Mouse (Mus musculus): ENCODE data around the gene Atg9a.

Gene Atg9a

DNA sequence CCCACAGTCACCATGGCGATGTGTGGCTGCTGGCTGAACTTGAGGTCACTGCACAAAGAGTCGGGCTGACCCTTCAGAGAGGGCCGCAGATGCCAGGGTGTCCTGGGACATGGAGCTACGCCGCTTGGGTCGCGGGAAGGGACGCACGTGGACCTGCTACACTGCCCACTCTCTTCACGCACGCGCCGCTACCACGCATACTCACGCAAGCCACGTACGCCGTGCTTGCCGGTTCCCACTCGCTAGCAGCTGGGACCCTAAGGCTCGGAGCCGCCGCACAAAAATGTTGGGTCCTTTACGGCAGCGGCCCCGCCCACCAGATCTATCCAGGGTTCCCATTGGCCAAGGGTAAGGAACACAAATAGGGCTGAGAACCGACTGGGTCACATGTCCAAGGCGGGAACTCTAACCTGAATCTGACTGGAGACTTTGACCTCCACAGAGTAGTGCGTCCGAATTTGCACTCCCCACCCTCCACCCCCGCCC lies 11.8 kb downstream of the Atg9a start, which contains the start of gene Abcb6:
Gene Abcb6 (minus strand): TSS at position 288 of the 486 bp plus-strand sequence.
- in situ Hi-C loops (cut with MboI, MseI): no loop called here

DNA sequence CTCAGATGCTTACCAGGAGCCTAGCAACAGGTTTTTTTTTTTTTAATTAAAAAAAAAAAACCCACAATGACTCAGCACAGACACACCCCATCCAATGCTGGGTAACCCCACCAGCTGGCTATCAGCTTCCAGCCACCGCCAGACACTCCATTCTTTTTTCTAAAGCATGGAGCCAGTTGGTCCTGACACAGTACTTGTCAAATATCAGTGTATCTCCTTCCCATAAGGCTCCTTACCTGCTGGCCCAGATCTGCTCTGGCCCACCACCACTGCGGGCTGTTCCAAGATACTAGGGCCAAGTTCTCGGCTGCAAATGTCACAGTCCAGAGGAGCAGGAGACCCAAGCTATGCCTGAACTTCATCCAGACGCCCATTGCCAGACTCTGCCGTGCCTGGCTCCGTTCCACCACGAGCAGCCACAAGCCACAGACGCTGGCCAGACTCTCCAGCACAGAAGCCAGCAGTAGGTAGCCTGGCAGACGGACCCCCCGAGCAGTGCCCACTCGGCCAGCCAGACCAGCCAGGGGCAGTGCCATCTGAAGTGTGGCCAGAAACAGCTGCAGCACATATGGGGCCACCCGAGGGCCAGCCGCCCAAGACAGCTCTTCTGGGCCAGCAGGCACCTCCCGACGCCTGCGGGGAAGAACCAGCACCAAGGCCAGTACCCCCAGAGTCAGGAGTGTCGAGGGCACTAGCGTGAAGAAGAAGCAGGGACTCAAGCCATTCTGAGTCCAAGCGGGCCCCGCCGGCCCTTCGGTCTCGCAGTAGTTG lies 12.5 kb downstream of the Atg9a start:
- in situ Hi-C loops (cut with MboI, MseI): loop anchor here in 1 of 2 experiments (10.0 kb wide), 1 partner anchor 125 kb away; no protein-coding TSS in a partner anchor

DNA sequence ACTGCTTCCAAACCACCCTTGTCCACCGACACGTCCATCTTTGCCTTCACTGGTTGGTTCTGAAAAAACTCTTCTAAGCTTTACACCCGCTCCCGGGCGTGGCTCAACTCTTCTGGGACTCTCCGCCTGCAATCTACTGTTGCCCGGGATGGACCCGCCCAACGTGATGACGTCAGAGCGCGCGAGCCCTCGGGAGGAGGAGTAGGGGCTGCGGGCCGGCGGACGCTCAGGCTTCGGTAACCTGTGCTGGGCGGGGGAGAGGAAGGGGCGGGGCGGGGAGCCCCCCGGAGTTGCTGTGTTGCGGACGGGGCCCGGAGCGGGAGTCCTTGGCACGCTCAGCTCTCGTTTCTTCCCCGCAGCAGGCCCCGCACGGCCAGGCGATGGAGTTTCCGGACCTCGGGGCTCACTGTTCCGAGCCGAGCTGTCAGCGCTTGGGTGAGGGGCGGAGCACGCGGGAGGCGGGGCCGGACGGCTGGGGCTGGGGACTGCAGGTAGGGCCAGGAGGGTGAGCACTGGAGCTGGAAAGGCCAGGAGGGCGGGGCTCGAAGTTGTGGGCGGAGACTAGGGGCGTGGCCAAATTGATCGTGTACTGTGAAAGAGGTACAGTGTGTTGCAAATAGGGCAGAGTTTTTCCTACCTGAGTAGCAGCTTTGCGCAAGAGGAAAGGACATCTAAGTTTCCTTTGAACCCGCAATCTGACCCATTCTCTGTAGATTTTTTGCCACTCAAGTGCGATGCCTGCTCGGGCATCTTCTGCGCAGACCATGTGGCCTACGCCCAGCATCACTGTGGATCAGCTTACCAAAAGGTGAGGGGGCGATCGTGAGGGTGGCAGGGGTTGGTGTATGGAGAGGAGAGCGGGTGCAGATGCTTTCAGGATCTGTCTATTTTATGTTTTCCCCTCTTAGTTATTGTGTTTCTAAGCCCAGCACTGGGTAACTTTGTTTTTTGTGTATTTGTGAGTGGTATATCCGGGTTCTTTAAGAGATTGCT lies 23.2 kb downstream of the Atg9a start, which contains the start of gene Zfand2b:
Gene Zfand2b (plus strand): TSS at position 175 of the 993 bp plus-strand sequence.
- in situ Hi-C loops (cut with MboI, MseI): no loop called here

DNA sequence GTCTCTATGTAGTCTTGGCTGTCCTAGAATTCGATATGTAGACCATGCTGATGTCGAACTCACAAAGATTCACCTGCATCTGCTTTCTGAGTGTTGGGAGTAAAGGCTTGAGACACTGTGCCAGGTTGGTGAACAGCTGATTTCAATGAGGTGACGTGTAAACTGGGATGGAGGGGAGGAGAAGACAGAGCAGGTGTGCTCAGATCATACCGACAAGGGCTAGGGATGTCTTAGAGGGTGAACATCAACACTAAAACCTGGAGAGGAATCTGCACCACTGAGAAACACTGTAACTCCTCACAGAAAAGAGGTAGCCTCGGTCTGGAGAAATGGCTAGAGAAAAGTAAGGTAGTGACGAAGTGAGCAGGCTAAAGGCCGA lies 23.9 kb downstream of the Atg9a start:
- in situ Hi-C loops (cut with MboI, MseI): no loop called here

DNA sequence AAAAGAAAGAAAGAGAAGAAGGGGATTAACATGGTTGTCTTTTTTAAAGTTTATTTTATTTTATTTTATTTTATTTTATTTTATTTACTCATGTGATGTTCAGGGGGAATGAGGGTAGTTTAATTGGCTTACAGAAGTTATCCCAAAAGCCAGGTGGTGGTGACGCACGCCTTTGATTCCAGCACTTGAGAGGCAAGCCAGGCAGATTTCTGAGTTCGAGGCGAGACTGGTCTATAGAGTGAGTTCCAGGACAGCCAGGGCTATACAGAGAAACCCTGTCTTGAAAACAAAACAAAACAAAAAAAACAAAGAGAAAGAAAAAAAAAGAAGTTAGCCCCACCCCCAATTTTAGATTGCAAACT lies 31.8 kb downstream of the Atg9a start:
- in situ Hi-C loops (cut with MboI, MseI): no loop called here

DNA sequence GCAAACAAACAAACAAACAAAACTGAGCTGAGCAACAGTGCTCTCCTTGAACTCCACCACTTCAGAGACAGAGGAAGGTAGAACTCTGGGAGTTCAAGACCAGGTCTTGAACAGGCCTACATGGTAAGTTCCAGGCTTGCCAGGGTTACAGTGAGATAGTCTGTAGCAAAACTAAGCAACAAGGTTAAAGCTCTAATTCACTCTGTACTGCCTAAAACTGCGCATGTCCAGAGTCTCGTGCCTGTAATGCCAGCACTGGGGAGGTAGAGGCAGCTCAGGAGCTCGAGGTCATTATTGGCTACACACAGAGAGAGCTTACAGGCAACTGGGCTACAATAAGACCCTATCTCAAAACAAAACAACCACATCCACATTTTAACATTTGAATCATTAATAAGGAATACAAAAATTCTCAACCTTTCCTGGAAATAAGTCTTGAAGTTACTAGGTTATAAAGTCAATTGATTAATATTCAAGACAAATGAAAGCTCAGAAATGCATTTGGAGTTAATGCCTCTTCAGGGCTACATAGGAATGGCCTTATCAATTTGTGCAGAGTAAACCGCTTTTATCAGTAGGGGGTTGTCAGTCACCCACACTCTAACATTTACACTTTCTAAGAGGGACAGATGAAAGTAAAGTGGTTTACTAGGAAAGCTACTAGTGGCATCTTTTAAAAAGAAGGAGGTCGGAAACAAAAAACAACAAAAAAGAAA lies 32.3 kb downstream of the Atg9a start:
- in situ Hi-C loops (cut with MboI, MseI): loop anchor here in 1 of 2 experiments (10.0 kb wide), 1 partner anchor 1245 kb away; no protein-coding TSS in a partner anchor

DNA sequence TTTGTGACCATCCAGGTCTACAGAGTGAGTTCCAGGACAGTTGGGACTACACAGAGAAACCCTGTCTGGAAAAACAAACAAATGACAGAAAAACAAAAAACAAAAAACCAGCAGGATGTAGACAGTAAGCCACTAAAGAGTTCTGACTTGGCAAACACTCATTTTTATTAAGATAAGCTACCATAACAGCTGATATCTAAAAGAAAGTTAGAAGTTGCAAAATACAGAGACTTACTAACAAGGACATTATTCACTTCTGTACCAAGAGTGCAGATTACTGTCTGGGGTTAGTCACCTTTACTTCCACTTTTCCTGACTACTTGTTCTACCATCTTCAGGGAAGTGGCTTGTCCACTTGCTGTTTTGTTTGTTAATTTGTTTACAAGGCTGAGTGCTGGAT lies 33.0 kb downstream of the Atg9a start:
- in situ Hi-C loops (cut with MboI, MseI): loop anchor here in 1 of 2 experiments (10.0 kb wide), 1 partner anchor 1244 kb away; no protein-coding TSS in a partner anchor

DNA sequence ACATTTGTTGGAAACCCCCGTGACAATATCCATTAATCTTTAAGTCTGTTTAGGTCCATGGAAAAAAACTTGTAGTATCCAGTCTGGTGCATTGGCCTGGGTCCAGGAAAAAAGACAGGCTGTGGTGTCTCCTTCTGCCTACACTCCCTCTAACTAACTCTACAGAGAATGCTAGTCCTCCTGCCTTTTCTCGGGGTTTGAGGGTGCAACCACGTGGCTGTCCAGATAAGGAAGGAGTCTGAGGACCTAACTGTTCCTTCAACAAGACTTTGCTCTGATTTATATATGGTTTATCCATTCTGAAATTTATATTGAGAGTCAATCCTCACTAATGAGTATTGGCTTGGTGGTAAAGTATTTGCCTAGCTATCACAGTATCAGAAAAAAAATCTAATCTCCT lies 36.2 kb downstream of the Atg9a start:
- in situ Hi-C loops (cut with MboI, MseI): loop anchor here in 1 of 2 experiments (10.0 kb wide), 1 partner anchor 1241 kb away; no protein-coding TSS in a partner anchor

DNA sequence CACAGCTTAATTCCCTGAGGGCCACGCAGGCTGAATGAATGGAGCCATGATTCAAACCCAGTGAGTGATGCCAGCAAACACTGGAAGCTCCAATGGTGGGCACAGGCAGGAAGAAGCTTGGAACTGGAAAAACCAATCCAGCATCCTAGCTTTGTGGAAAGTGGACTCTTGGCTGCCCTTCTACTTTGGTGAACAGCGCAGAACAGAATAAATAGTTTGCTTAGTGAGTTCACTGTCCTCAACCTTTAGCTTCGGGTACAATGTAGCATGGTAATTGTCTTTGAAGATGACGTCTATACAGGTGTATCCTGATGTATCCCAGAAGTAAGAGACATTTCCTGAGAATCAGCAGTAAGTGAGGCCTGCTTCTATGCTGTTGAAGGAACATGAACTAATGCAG lies 43.3 kb downstream of the Atg9a start:
- in situ Hi-C loops (cut with MboI, MseI): loop anchor here in 1 of 2 experiments (10.0 kb wide), 1 partner anchor 904 kb away; no protein-coding TSS in a partner anchor

DNA sequence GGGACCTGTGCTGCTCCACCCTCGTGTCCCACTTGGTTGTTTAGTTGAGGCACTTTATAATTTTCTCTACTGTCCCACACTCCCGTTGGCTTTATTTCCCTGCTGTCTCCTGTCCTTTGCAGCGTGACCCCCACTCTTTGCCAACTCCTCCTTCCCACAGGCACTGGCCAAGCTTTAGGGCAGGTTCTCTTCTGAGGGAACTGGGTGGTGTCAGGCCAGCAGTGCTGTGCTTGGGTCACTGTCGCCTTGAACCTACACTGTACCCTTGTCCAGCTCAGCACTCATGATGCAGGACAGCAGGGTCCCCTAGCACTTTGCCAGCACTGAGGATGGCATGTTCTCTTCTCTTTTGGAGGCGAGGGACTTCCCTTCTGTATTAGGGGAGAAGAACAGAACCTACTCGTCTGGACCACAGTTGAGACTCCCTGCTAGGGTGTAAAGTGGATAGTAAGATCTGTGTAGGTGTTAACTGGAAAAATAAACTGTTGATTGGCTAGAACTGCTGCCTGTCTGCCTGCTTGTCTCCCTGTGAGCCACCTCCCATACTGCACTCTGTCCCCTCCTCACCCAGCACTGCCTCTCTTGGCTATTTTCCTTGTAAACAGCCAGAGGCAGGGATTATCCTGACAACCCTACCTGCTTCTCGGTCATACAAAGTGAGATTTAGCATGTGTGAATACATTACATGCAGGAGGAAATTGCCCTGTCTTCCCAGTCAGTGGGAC lies 44.4 kb downstream of the Atg9a start:
- in situ Hi-C loops (cut with MboI, MseI): loop anchor here in 1 of 2 experiments (10.0 kb wide), 1 partner anchor 903 kb away; no protein-coding TSS in a partner anchor

DNA sequence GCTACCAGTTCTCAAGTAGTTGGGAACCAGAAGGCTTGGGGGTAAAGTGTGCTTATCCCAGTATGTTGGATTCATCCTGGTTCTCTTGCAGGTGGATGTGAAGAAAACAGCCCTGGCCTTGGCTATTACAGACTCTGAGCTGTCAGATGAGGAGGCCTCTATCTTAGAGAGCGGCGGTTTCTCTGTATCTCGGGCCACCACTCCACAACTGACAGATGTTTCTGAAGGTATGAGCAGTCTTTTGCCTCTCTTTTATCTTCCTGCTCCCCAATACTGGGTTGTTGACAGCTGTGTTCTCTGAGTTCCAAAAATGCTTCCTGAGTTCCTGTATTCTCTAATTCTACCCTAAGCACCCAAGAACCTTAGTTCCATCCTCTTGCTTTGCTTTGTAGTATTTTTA lies 46.4 kb downstream of the Atg9a start:
- in situ Hi-C loops (cut with MboI, MseI): loop anchor here in 1 of 2 experiments (10.0 kb wide), 1 partner anchor 901 kb away; no protein-coding TSS in a partner anchor

DNA sequence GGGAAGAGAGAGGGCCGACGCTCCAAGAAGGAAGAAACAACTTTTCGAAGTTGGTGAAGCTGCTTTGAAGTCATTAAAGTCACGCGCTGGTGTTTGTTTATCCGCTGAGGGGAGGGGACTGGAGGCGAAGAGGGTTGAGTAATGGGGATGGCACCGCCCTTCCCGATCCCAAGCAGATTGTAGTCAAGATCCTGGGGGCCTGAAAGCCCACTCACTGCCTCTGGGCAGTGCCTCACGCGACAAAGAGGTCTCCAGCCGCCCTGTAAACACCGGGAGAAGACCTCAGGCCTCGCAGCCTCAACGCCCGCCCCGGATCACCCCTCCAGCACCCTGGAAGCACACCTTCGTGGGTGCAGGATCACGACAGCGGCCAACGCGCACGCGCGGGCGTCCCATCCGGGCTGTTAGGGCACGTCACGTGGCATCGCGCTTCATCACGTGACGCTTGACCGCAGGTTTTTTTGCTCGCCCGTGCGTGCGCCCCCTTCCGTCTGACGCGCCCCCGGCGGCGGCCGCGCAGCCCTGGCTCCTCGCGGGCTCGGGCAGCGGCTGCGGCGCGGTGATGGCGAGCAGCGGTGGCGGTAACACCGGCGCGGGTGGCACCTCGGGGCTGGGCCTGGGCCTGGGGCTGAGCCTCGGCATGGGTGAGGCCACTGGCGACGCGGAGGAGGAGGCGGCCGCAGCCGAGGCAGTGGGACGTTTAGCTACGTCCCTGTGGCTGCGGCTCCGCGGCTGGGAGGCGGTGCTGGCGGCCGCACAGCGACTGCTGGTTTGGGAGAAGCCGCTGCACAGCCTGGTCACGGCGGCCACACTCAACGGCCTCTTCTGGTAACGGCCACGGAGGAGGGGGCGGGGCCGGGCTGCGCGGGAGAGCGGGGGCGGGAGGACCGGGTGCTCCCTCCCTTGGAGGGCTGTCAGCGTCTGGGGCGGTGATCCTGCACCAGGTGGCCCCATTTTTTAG lies 49.4 kb downstream of the Atg9a start, which contains the start of the genes Cnppd1 and Retreg2:
Gene Cnppd1 (minus strand): TSS at position 411 of the 961 bp plus-strand sequence.
Gene Retreg2 (plus strand): TSS at position 478 of the 961 bp plus-strand sequence.
- in situ Hi-C loops (cut with MboI, MseI): loop anchor here (5.0 to 10.0 kb wide), 2 partner anchors 740 to 898 kb away; no protein-coding TSS in a partner anchor

DNA sequence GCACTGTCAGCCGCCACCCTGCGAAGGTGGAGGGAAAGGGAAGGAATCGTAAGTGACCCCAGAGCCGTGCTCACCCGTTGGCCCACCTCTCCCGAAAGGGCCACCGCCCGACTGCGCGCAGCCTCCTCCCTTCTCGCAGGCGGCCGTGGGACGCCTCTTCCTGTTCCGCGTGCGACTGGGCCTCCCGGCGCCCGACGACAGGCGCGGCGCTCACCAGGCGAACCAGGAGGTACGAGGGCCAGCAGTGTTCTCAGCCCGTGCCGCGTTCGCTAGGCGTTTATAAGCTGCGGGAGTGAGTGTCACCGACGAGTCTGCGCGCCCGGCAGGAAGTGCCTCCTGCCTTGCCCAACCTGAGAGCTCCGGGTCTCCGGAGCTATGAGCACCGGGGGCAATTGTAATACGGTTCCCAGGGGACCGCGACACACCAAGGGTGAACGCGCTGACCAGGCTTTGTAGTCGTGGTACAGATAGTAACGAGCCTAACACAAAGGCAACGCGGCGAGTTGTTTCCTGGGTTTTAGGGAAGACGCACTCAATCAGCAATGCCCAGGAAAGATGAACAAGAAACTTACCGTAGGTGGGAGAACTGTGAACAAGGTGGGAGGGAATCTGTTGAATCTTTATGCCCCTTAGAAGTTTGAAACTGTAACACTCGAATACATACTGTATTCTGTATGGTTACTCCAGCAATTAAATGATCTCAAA lies 50.4 kb downstream of the Atg9a start:
- in situ Hi-C loops (cut with MboI, MseI): loop anchor here (5.0 to 10.0 kb wide), 2 partner anchors 739 to 897 kb away; no protein-coding TSS in a partner anchor

DNA sequence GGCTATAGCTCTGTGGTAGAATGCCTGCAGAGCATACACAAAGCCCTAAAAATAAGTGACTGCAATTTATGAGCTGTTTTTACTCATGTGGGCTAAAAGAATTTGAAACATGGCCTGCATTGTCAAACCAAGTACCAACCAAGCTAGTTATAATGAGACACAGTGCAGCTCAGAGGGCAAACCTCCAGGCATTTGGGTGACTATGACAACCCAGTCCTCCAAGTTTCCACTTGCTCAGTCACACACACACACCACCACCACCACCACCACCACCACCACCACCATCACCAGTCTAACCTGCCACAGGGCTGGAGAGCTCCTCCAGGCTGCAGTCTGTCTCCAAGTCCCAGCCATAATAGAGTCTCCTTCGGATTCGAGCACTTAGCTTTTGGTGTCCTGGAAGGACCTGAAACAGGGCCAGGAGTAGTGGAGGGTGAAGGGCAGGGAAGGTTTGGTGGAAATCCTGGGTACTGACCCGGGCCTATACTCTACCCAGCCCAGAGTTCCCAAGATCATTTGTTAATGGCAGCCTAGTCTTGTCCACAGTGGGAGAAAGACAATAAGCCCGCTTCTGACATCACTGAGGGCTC lies 51.3 kb downstream of the Atg9a start:
- in situ Hi-C loops (cut with MboI, MseI): loop anchor here (5.0 to 10.0 kb wide), 2 partner anchors 738 to 896 kb away; no protein-coding TSS in a partner anchor

DNA sequence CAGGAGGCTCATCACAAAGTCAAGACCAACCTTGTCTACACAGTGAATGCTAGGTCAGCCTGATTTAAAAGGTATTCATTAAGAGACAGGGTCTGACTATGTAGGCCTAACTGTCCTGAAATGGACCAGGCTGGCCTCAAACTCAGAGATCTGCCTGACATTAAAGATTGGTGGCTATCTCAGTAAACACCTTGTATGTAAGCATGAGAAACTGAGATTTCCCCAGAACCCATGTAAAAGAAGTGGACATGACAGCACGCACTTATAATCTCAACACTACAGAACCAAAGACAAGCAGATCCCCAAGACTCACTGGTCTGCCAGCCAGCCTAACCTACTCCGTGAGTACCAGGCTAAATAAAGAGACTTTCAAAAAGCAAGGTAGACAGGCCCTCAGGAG lies 53.5 kb downstream of the Atg9a start:
- in situ Hi-C loops (cut with MboI, MseI): loop anchor here (5.0 to 10.0 kb wide), 6 partner anchors 114 to 804 kb away; partner anchors contain the start of gene Dnpep (in 1 of the 2)

DNA sequence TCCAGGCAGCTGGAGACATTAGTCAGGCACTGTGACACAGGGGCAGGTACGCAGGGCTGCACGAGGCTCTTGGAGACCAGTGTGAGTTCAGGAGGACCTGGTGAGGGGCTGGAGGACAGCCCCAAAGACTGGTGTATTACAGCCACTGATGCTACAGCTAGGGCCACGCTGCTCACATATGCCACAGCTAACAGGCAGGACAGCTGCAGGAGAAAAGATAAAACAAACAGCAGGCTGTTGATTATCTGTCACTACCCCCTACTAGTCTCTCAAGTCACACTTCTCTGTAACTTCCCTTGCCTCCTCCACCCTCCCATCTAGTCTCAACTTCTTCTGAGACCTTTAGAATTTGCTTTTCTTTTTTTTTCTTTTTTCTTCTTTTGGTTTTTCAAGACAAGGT lies 55.3 kb downstream of the Atg9a start:
- in situ Hi-C loops (cut with MboI, MseI): loop anchor here (5.0 to 10.0 kb wide), 6 partner anchors 116 to 802 kb away; partner anchors contain the start of gene Dnpep (in 1 of the 2)

DNA sequence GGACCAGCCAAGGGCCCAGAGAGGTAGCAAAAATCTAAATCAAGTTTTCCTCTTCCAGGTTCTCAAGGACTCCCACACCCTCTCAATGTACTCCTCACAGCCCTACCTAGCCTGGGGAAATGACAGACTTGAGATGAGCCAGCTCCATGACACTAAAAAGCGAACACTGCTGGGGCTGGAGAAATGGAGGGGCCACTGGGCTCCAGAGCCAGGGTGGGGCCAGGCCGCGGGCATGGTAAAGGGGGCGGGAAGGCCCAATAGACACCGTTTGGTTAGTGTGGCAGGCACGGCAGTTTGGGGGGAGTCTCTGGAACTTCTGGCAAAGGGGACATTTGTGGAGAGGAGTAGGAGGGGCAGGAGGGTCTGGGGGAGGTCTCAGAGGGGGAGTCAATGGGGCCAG lies 55.7 kb downstream of the Atg9a start:
- in situ Hi-C loops (cut with MboI, MseI): loop anchor here (5.0 to 10.0 kb wide), 6 partner anchors 116 to 801 kb away; partner anchors contain the start of gene Dnpep (in 1 of the 2)
